Mouse (Mus musculus) mouse embryonic stem cell (cell line): ENCODE measurements around the gene Gm19935.

Experiments
- in situ Hi-C, 2 experiments: fragments of 300-500 bp; cut with MboI; formaldehyde crosslinking; loops; 1 replicate in 1 of 2; 3 replicates in 1 of 2; pipeline ENCODE4 v1.14.3; 2019 to 2020; ENCODE audit warnings: low sequenced_read_pairs in 2 of 2, low pct_unique_long_range_greater_than_20kb in 1 of 2, mixed read lengths in 1 of 2; ENCODE audit not compliant: unreplicated experiment in 1 of 2

Gm19935 gene

GRCm38 (mm10) chr8:90793710-90794109 lies 23.5 kb downstream of the Gm19935 start:
- in situ Hi-C loops, result loop anchor here in 1 of 2 experiments (10.0 kb wide), 1 partner anchor 789 kb away; no protein-coding TSS in a partner anchor

- in situ Hi-C loops, result loop anchor here in 1 of 2 experiments (10.0 kb wide), 1 partner anchor 787 kb away; no protein-coding TSS in a partner anchor
These were observed 25.6 kb downstream of the Gm19935 start for GRCm38 (mm10) chr8:90791616-90792015.

- in situ Hi-C loops, result no loop called here
These were observed 47.4 kb downstream of the Gm19935 start for GRCm38 (mm10) chr8:90769791-90770190.
